Mouse (Mus musculus): ENCODE data around the gene Mosmo. TPM values are rescaled to one million over a fixed set of nuclear protein-coding genes. Genes with fewer than 3 reads are reported as not detected.

The Mosmo gene
- polyA plus RNA-seq, 1 experiment from 2014 or later: 11.0 TPM

GRCm38 (mm10) chr7:120743366-120744351, 66.2 kb downstream of the Mosmo start:
- no peak overlapping the region for H3K27ac ChIP-seq
- H3K27me3 ChIP-seq (replicated peaks): no peaks in the 10 kb centered on the region
- 74% methylated on average over 14 of the region's 14 CpGs for WGBS
- H3K4me3 ChIP-seq (replicated peaks): no peak overlapping the region
- H3K9ac ChIP-seq: no peak overlapping the region
- H3K9me3 ChIP-seq: no peaks in the 10 kb centered on the region
- 0 out of 2 replicates have a peak, but pooled peaks cover 3% of the 10 kb centered on the region for H3K4me1 ChIP-seq (replicated peaks)
- no peak overlapping the region for H3K4me2 ChIP-seq (replicated peaks)
- no peak for ATAC-seq
- H3K36me3 ChIP-seq: no peaks in the 10 kb centered on the region

GRCm38 (mm10) chr7:120744606-120745005, 67.2 kb downstream of the Mosmo start:
- no peak overlapping the region for H3K4me2 ChIP-seq (replicated peaks)
- H3K9ac ChIP-seq: no peak overlapping the region
- no peak overlapping the region for H3K4me3 ChIP-seq (replicated peaks)
- no peak overlapping the region for H3K27ac ChIP-seq
- no peaks in the 10 kb centered on the region for H3K9me3 ChIP-seq
- H3K4me1 ChIP-seq (replicated peaks): no peaks in the 10 kb centered on the region
- no peaks in the 10 kb centered on the region for H3K36me3 ChIP-seq
- ATAC-seq: no peak
- H3K27me3 ChIP-seq (replicated peaks): no peaks in the 10 kb centered on the region
- WGBS: 89% methylated on average over 6 of the region's 6 CpGs

DNA sequence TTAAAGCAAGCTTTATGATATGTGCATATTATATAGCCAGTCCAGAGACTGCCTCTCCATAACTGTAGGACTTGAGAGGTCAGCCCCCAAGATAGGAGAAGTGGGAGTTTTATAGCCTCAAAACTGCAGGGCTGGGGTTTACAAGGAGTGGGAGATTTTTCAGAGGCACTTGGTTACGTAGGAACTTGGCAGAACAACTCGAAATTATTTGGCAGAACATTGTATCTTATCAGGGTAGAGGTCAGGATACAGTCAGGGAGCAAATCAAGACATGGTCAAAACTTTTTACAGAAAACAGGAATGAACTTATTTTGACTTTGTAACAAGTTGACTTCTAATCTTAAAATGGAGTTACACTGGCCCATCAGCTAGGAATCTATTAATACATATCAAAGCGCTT, 68.6 kb downstream of the Mosmo start:
- Histone ChIP-seq H3K27me3 (replicated peaks) (no peaks in the 10 kb centered on the region), H3K4me3 (replicated peaks) (no peak overlapping the region), H3K4me2 (replicated peaks) (no peak overlapping the region), H3K27ac (no peak overlapping the region), H3K4me1 (replicated peaks) (no peaks in the 10 kb centered on the region), H3K9me3 (no peaks in the 10 kb centered on the region), H3K9ac (no peak overlapping the region), H3K36me3 (no peaks in the 10 kb centered on the region)
- ATAC-seq: peak; percentile 36; the same call in 1 of the 2 replicates
- 51% methylated on average over 3 of the region's 3 CpGs for WGBS

DNA sequence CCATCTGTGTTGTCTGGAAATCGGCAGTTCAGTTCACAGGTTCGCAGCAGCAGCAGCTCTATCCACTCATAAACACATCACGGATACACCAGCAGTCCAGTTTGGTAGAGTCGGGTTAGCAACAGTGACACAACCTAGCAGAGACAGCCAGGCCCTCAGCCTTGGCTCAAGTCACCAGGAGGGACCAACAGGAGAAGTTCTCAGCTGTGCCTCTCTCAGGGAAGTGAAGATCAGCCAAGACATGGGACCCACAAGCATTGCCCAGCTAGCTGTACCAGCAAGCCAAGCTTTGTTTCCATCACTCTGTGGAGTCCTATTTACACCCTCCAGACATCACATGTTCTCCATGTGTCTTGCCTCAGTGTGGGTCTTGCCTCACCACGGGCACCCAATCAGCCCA, 69.4 kb downstream of the Mosmo start:
- no peaks in the 10 kb centered on the region for H3K4me1 ChIP-seq (replicated peaks)
- H3K9ac ChIP-seq: no peak overlapping the region
- no peak overlapping the region for H3K27ac ChIP-seq
- H3K27me3 ChIP-seq (replicated peaks): no peaks in the 10 kb centered on the region
- WGBS: 87% methylated on average over 5 of the region's 5 CpGs
- no peak overlapping the region for H3K4me3 ChIP-seq (replicated peaks)
- no peak overlapping the region for H3K4me2 ChIP-seq (replicated peaks)
- H3K36me3 ChIP-seq: no peaks in the 10 kb centered on the region
- H3K9me3 ChIP-seq: no peaks in the 10 kb centered on the region
- no peak for ATAC-seq

DNA sequence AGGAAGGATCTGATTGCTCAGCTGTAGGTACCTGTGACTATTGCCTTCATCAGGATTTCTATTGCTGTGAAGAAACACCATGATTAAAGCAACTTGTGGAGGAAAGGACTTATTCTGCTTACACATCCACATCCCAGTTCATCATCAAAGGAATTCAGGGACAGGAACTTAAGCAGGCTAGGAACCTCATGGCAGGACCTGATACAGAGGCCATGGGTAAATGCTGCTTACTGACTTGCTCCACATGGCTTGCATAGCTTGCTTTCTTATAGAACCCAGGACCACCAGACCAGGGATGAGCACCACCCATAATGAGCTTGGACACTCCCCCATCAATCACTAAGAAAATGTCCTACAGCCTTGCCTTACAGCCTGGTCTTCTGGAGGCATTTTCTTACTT, 71.1 kb downstream of the Mosmo start:
- H3K9me3 ChIP-seq: no peaks in the 10 kb centered on the region
- no peak overlapping the region for H3K27ac ChIP-seq
- H3K4me1 ChIP-seq (replicated peaks): no peaks in the 10 kb centered on the region

GRCm38 (mm10) chr7:120751330-120751729, 73.9 kb downstream of the Mosmo start:
- Histone ChIP-seq H3K27ac (no peak overlapping the region), H3K4me3 (replicated peaks) (no peak overlapping the region), H3K9me3 (no peaks in the 10 kb centered on the region), H3K27me3 (replicated peaks) (no peaks in the 10 kb centered on the region), H3K36me3 (no peaks in the 10 kb centered on the region), H3K4me1 (replicated peaks) (no peaks in the 10 kb centered on the region), H3K9ac (no peak overlapping the region), H3K4me2 (replicated peaks) (no peak overlapping the region)
- no peak for ATAC-seq

More for the DNA sequence above, 71.1 kb downstream of the Mosmo start:
- Histone ChIP-seq H3K36me3 (no peaks in the 10 kb centered on the region), H3K4me2 (replicated peaks) (no peak overlapping the region), H3K4me3 (replicated peaks) (no peak overlapping the region), H3K27me3 (replicated peaks) (no peaks in the 10 kb centered on the region), H3K9ac (no peak overlapping the region)
- no peak for ATAC-seq

- Histone ChIP-seq H3K36me3 (no peaks in the 10 kb centered on the region), H3K4me3 (replicated peaks) (no peak overlapping the region), H3K9me3 (no peaks in the 10 kb centered on the region), H3K4me2 (replicated peaks) (no peak overlapping the region), H3K4me1 (replicated peaks) (no peaks in the 10 kb centered on the region), H3K9ac (no peak overlapping the region), H3K27me3 (replicated peaks) (no peaks in the 10 kb centered on the region), H3K27ac (no peak overlapping the region)
- WGBS: 87% methylated on average over 7 of the region's 7 CpGs
- no peak for ATAC-seq
Observed at GRCm38 (mm10) chr7:120751906-120752305, 74.5 kb downstream of the Mosmo start.

DNA sequence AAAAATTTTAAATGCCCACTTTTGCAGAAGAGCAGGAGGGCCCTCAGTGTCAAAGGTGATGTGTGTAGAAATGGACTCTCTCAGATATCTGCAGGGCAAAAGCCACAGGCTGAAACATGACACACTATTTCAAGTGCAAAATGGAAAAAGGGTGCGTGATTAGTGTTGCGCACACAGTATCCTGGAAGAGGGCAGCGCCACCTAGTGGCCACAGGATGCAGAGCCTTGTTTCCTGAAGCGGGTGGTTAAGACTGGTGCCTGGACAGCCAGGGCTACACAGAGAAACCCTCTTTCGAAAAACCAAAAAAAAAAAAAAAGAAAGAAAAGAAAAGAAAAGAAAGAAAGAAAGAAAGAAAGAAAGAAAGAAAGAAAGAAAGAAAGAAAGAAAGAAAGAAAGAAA, 77.3 kb downstream of the Mosmo start:
- H3K9ac ChIP-seq: no peak overlapping the region
- H3K9me3 ChIP-seq: no peaks in the 10 kb centered on the region
- no peaks in the 10 kb centered on the region for H3K27me3 ChIP-seq (replicated peaks)
- H3K4me1 ChIP-seq (replicated peaks): no peaks in the 10 kb centered on the region
- no peak overlapping the region for H3K4me2 ChIP-seq (replicated peaks)
- no peak overlapping the region for H3K27ac ChIP-seq
- H3K4me3 ChIP-seq (replicated peaks): no peak overlapping the region
- WGBS: 5% methylated on average over 5 of the region's 5 CpGs
- no peaks in the 10 kb centered on the region for H3K36me3 ChIP-seq
- ATAC-seq: peak; percentile 75; the same call in 1 of the 2 replicates

GRCm38 (mm10) chr7:120767369-120767768, 90.0 kb downstream of the Mosmo start:
- Histone ChIP-seq H3K9me3 (no peaks in the 10 kb centered on the region), H3K4me2 (replicated peaks) (no peak overlapping the region), H3K4me1 (replicated peaks) (no peaks in the 10 kb centered on the region), H3K27ac (no peak overlapping the region), H3K9ac (no peak overlapping the region), H3K4me3 (replicated peaks) (no peak overlapping the region), H3K27me3 (replicated peaks) (no peaks in the 10 kb centered on the region), H3K36me3 (no peaks in the 10 kb centered on the region)
- WGBS: 12% methylated on average over 1 of the region's 1 CpGs
- ATAC-seq: no peak

GRCm38 (mm10) chr7:120771389-120771788, 94.0 kb downstream of the Mosmo start:
- 54% methylated on average over 1 of the region's 1 CpGs for WGBS
- no peaks in the 10 kb centered on the region for H3K27me3 ChIP-seq (replicated peaks)
- no peaks in the 10 kb centered on the region for H3K4me1 ChIP-seq (replicated peaks)
- no peak overlapping the region for H3K4me3 ChIP-seq (replicated peaks)
- H3K27ac ChIP-seq: no peak overlapping the region
- no peak overlapping the region for H3K4me2 ChIP-seq (replicated peaks)
- no peak overlapping the region for H3K9ac ChIP-seq
- ATAC-seq: no peak
- H3K9me3 ChIP-seq: no peaks in the 10 kb centered on the region
- H3K36me3 ChIP-seq: no peaks in the 10 kb centered on the region

DNA sequence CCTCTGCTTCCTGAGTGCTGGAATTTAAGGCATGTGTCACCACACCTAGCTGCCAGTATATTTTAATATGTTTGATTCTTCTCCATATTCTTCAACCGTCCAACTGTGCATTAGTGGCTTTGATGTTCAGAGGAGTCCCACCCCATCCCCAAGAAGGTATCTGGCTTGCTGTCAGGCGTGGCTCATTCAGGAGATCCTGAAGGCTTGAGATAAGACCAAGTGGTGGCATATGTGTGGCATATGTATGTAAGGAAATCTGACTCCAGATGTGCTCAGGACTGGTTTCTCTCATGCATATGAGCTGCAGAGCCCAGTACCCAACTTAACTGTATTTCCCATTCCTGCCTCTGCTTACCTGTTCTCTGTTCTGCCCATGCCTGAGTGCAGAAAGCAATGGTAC, 100.6 kb downstream of the Mosmo start:
- no peaks in the 10 kb centered on the region for H3K9me3 ChIP-seq
- H3K36me3 ChIP-seq: no peaks in the 10 kb centered on the region
- no peak overlapping the region for H3K4me3 ChIP-seq (replicated peaks)
- no peak overlapping the region for H3K4me2 ChIP-seq (replicated peaks)
- no peak overlapping the region for H3K9ac ChIP-seq
- H3K27me3 ChIP-seq (replicated peaks): no peaks in the 10 kb centered on the region
- H3K4me1 ChIP-seq (replicated peaks): no peaks in the 10 kb centered on the region
- H3K27ac ChIP-seq: no peak overlapping the region
- ATAC-seq: no peak
- 55% methylated on average over 2 of the region's 2 CpGs for WGBS
